Mouse (Mus musculus): Measurements from ENCODE around the gene Zfp433. TPM values are rescaled to one million over a fixed set of nuclear protein-coding genes. Genes with fewer than 3 reads are reported as not detected.
"Not testable (repeated sequence)": the region's sequence is repeated elsewhere in the genome, so short reads cannot be mapped to it uniquely, and the experiment has no call there.

Zfp433 gene
- not detected in 2 replicates for polyA plus RNA-seq (2012; ENCODE audit: insufficient read depth, low replicate concordance)

GRCm38 (mm10) chr10:81704531-81705301 is at the start of gene Zfp433:
TSS of gene Zfp433 (plus strand) at chr10:81704825.
- H3K4me1 ChIP-seq; H3K4me3 ChIP-seq (replicated peaks); H3K9me3 ChIP-seq; H3K27me3 ChIP-seq (replicated peaks); H3K36me3 ChIP-seq (replicated peaks; ENCODE audit: low read length): not testable (repeated sequence)

DNA sequence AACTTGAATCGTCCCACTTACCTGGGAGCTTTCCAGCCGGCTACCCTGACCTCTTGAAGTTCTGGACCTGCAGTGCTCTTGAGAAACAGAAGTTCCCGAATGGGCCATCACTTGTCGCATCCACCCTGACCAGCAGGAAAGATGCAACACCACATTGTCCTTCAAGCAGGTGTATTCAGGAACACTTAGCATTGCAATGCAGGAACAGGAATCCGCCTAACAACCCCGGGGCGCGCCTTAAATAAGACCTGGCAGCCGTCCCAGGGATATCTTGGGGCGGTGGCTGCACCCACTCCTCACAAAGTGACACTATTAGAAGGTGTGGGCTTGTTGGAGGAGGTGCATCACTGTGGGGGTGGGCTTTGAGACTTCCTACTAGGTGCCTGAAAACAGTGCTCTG is 49.4 kb upstream of the Zfp433 start:
- peaks cover 75% of the 10 kb centered on the region for H3K36me3 ChIP-seq (replicated peaks; ENCODE audit: low read length)
- no peak for TF ChIP-seq GATA1 (IDR thresholded peaks at IDR 0.05; ENCODE audit: borderline replicate concordance, low read length)
- no peak for TF ChIP-seq FLI1 (IDR thresholded peaks at IDR 0.05; ENCODE audit: low read length)
- H3K27me3 ChIP-seq (replicated peaks) = no peaks in the 10 kb centered on the region
- H3K9me3 ChIP-seq = peaks cover 56% of the 10 kb centered on the region
- peaks cover 20% of the 10 kb centered on the region for H3K4me1 ChIP-seq
- no peak overlapping the region for H3K4me3 ChIP-seq (replicated peaks)

DNA sequence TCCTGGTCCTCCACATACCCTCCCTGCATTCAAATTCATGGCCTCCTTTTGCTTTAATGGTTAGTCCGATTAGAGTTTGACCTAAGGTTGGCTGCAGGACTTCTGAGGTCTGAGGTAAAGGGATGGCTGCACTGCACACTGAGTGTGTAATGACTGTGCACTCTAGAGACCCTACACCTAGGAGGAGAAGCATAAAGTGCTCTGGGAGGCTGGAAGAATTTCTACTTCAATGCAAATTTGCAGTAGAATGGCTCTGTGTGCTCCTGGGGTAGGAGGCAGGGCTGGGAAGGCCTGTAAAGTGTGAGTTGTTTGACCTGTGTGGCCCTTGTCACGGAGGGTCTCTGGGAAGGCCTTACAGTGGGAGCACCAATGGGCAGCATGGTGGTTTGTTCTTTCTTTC is 48.5 kb upstream of the Zfp433 start:
- TF ChIP-seq GATA1 (IDR thresholded peaks at IDR 0.05; ENCODE audit: borderline replicate concordance, low read length) = no peak
- no peak for TF ChIP-seq FLI1 (IDR thresholded peaks at IDR 0.05; ENCODE audit: low read length)
- H3K36me3 ChIP-seq (replicated peaks; ENCODE audit: low read length) = peaks cover 71% of the 10 kb centered on the region
- H3K4me3 ChIP-seq (replicated peaks) = no peak overlapping the region
- peaks cover 60% of the 10 kb centered on the region for H3K9me3 ChIP-seq
- H3K4me1 ChIP-seq = peaks cover 10% of the 10 kb centered on the region
- H3K27me3 ChIP-seq (replicated peaks) = no peaks in the 10 kb centered on the region

GRCm38 (mm10) chr10:81687114-81687513 is 17.5 kb upstream of the Zfp433 start:
- not testable (repeated sequence) for H3K36me3 ChIP-seq (replicated peaks; ENCODE audit: low read length); H3K27me3 ChIP-seq (replicated peaks); H3K4me1 ChIP-seq; H3K4me3 ChIP-seq (replicated peaks); H3K9me3 ChIP-seq

- H3K36me3 ChIP-seq (replicated peaks; ENCODE audit: low read length); H3K27me3 ChIP-seq (replicated peaks); H3K4me3 ChIP-seq (replicated peaks); H3K9me3 ChIP-seq; H3K4me1 ChIP-seq: not testable (repeated sequence)
Observed at GRCm38 (mm10) chr10:81770506-81771403, 66.1 kb downstream of the Zfp433 start, which contains the start of gene Gm3055. TSS of gene Gm3055 (minus strand) at chr10:81771161.

- not testable (repeated sequence) for H3K36me3 ChIP-seq (replicated peaks; ENCODE audit: low read length); H3K4me3 ChIP-seq (replicated peaks); H3K27me3 ChIP-seq (replicated peaks); H3K9me3 ChIP-seq; H3K4me1 ChIP-seq
Observed at GRCm38 (mm10) chr10:81771404-81771777, 66.8 kb downstream of the Zfp433 start.

Other genes with a start within 250 kb of the Zfp433 start
- gene Nfic, start 249.2 kb upstream of the Zfp433 start, polyA plus RNA-seq (2012; ENCODE audit: insufficient read depth, low replicate concordance) = 184 and 257 TPM in 2 replicates
- 1.3 and 3.3 TPM in 2 replicates for gene Celf5, start 222.1 kb upstream of the Zfp433 start, polyA plus RNA-seq (2012; ENCODE audit: insufficient read depth, low replicate concordance)
- 145 and 508 TPM in 2 replicates for gene Ncln, start 208.4 kb upstream of the Zfp433 start, polyA plus RNA-seq (2012; ENCODE audit: insufficient read depth, low replicate concordance)
- 7.4 and 9.1 TPM in 2 replicates for gene S1pr4, start 204.7 kb upstream of the Zfp433 start, polyA plus RNA-seq (2012; ENCODE audit: insufficient read depth, low replicate concordance)
- 31.7 and 48.4 TPM in 2 replicates for gene Gna15, start 180.6 kb upstream of the Zfp433 start, polyA plus RNA-seq (2012; ENCODE audit: insufficient read depth, low replicate concordance)
- 7.3 and 10.2 TPM in 2 replicates for gene Gna11, start 159.6 kb upstream of the Zfp433 start, polyA plus RNA-seq (2012; ENCODE audit: insufficient read depth, low replicate concordance)
- 2,412 and 5,687 TPM in 2 replicates for gene Aes, start 145.3 kb upstream of the Zfp433 start, polyA plus RNA-seq (2012; ENCODE audit: insufficient read depth, low replicate concordance)
- gene Tle2, start 130.3 kb upstream of the Zfp433 start, polyA plus RNA-seq (2012; ENCODE audit: insufficient read depth, low replicate concordance) = 18.9 and 34.3 TPM in 2 replicates
- 69.5 and 166 TPM in 2 replicates for gene Tle6, start 103.8 kb upstream of the Zfp433 start, polyA plus RNA-seq (2012; ENCODE audit: insufficient read depth, low replicate concordance)
- gene BC025920, start 98.6 kb upstream of the Zfp433 start, polyA plus RNA-seq (2012; ENCODE audit: insufficient read depth, low replicate concordance) = not detected in 2 replicates
- gene Sirt6, start 77.0 kb upstream of the Zfp433 start, polyA plus RNA-seq (2012; ENCODE audit: insufficient read depth, low replicate concordance) = 121 and 174 TPM in 2 replicates
- 13.7 and 17.3 TPM in 2 replicates for gene Ankrd24, start 76.3 kb upstream of the Zfp433 start, polyA plus RNA-seq (2012; ENCODE audit: insufficient read depth, low replicate concordance)
- gene Gm10778, start 55.8 kb upstream of the Zfp433 start, polyA plus RNA-seq (2012; ENCODE audit: insufficient read depth, low replicate concordance) = 0.19 TPM in 1 of 2 replicates, not detected in the other
- not detected in 2 replicates for gene Gm3055, start 66.3 kb downstream of the Zfp433 start, polyA plus RNA-seq (2012; ENCODE audit: insufficient read depth, low replicate concordance)
- gene Gm4767, start 107.4 kb downstream of the Zfp433 start, polyA plus RNA-seq (2012; ENCODE audit: insufficient read depth, low replicate concordance) = not detected in 2 replicates
- gene Gm32687, start 159.1 kb downstream of the Zfp433 start, polyA plus RNA-seq (2012; ENCODE audit: insufficient read depth, low replicate concordance) = not detected in 2 replicates
- gene Zfp781, start 225.7 kb downstream of the Zfp433 start, polyA plus RNA-seq (2012; ENCODE audit: insufficient read depth, low replicate concordance) = not detected in 2 replicates

All from megakaryocyte, embryonic 14.5 days (primary cell).